Mouse (Mus musculus): Measurements from ENCODE around the gene Smox. TPM values are rescaled to one million over a fixed set of nuclear protein-coding genes. Genes with fewer than 3 reads are reported as not detected.
A peak's percentile ranks its signal among the peaks of the same experiment; 100 is the strongest.

Smox gene
- polyA plus RNA-seq (2012; rRNA removed), result 58.3 and 69.6 TPM in 2 replicates

GRCm38 (mm10) chr2:131491196-131491595 is at the start of gene Smox:
TSS of gene Smox (plus strand) at chr2:131491496.
- TF ChIP-seq CTCF (IDR thresholded peaks at IDR 0.05; ENCODE audit: borderline replicate concordance, extremely low read depth, insufficient read depth, insufficient read length) (no peak), POLR2A (IDR thresholded peaks at IDR 0.05; ENCODE audit: borderline replicate concordance, extremely low read depth, insufficient read depth, insufficient read length, poor library complexity, severe bottlenecking) (no peak)
- no peak for DNase-seq (ENCODE audit: low read depth)

GRCm38 (mm10) chr2:131443084-131443890 is 48.0 kb upstream of the Smox start:
- DNase-seq (ENCODE audit: low read depth), result peak; percentile 15
- TF ChIP-seq CTCF (IDR thresholded peaks at IDR 0.05; ENCODE audit: borderline replicate concordance, extremely low read depth, insufficient read depth, insufficient read length), result no peak
- no peak for TF ChIP-seq POLR2A (IDR thresholded peaks at IDR 0.05; ENCODE audit: borderline replicate concordance, extremely low read depth, insufficient read depth, insufficient read length, poor library complexity, severe bottlenecking)

- no peak for DNase-seq (ENCODE audit: low read depth)
These were observed 47.5 kb upstream of the Smox start for GRCm38 (mm10) chr2:131443891-131444190.

GRCm38 (mm10) chr2:131446416-131446982 is 44.8 kb upstream of the Smox start:
- TF ChIP-seq POLR2A (IDR thresholded peaks at IDR 0.05; ENCODE audit: borderline replicate concordance, extremely low read depth, insufficient read depth, insufficient read length, poor library complexity, severe bottlenecking) (no peak), CTCF (IDR thresholded peaks at IDR 0.05; ENCODE audit: borderline replicate concordance, extremely low read depth, insufficient read depth, insufficient read length) (no peak)

More at GRCm38 (mm10) chr2:131443891-131444190, 47.5 kb upstream of the Smox start:
- TF ChIP-seq POLR2A (IDR thresholded peaks at IDR 0.05; ENCODE audit: borderline replicate concordance, extremely low read depth, insufficient read depth, insufficient read length, poor library complexity, severe bottlenecking) (no peak), CTCF (IDR thresholded peaks at IDR 0.05; ENCODE audit: borderline replicate concordance, extremely low read depth, insufficient read depth, insufficient read length) (no peak)

GRCm38 (mm10) chr2:131447566-131448330 is 43.5 kb upstream of the Smox start:
- DNase-seq (ENCODE audit: low read depth), result no peak
- TF ChIP-seq CTCF (IDR thresholded peaks at IDR 0.05; ENCODE audit: borderline replicate concordance, extremely low read depth, insufficient read depth, insufficient read length) (no peak), POLR2A (IDR thresholded peaks at IDR 0.05; ENCODE audit: borderline replicate concordance, extremely low read depth, insufficient read depth, insufficient read length, poor library complexity, severe bottlenecking) (no peak)

More at GRCm38 (mm10) chr2:131446416-131446982, 44.8 kb upstream of the Smox start:
- no peak for DNase-seq (ENCODE audit: low read depth)

- no peak for DNase-seq (ENCODE audit: low read depth)
- TF ChIP-seq CTCF (IDR thresholded peaks at IDR 0.05; ENCODE audit: borderline replicate concordance, extremely low read depth, insufficient read depth, insufficient read length), result no peak
- TF ChIP-seq POLR2A (IDR thresholded peaks at IDR 0.05; ENCODE audit: borderline replicate concordance, extremely low read depth, insufficient read depth, insufficient read length, poor library complexity, severe bottlenecking), result no peak
These were observed 42.9 kb upstream of the Smox start for GRCm38 (mm10) chr2:131448353-131448752.

- no peak for TF ChIP-seq POLR2A (IDR thresholded peaks at IDR 0.05; ENCODE audit: borderline replicate concordance, extremely low read depth, insufficient read depth, insufficient read length, poor library complexity, severe bottlenecking)
- no peak for TF ChIP-seq CTCF (IDR thresholded peaks at IDR 0.05; ENCODE audit: borderline replicate concordance, extremely low read depth, insufficient read depth, insufficient read length)
- no peak for DNase-seq (ENCODE audit: low read depth)
These were observed 41.6 kb upstream of the Smox start for GRCm38 (mm10) chr2:131449720-131450119.

GRCm38 (mm10) chr2:131450491-131450890 is 40.8 kb upstream of the Smox start:
- TF ChIP-seq POLR2A (IDR thresholded peaks at IDR 0.05; ENCODE audit: borderline replicate concordance, extremely low read depth, insufficient read depth, insufficient read length, poor library complexity, severe bottlenecking) (no peak), CTCF (IDR thresholded peaks at IDR 0.05; ENCODE audit: borderline replicate concordance, extremely low read depth, insufficient read depth, insufficient read length) (no peak)
- no peak for DNase-seq (ENCODE audit: low read depth)

GRCm38 (mm10) chr2:131457728-131458127 is 33.6 kb upstream of the Smox start:
- DNase-seq (ENCODE audit: low read depth), result peak; percentile 18
- TF ChIP-seq CTCF (IDR thresholded peaks at IDR 0.05; ENCODE audit: borderline replicate concordance, extremely low read depth, insufficient read depth, insufficient read length) (no peak), POLR2A (IDR thresholded peaks at IDR 0.05; ENCODE audit: borderline replicate concordance, extremely low read depth, insufficient read depth, insufficient read length, poor library complexity, severe bottlenecking) (no peak)

- TF ChIP-seq CTCF (IDR thresholded peaks at IDR 0.05; ENCODE audit: borderline replicate concordance, extremely low read depth, insufficient read depth, insufficient read length) (no peak), POLR2A (IDR thresholded peaks at IDR 0.05; ENCODE audit: borderline replicate concordance, extremely low read depth, insufficient read depth, insufficient read length, poor library complexity, severe bottlenecking) (no peak)
- peak; percentile 1 for DNase-seq (ENCODE audit: low read depth)
These were observed 30.2 kb upstream of the Smox start for GRCm38 (mm10) chr2:131460946-131461682.

GRCm38 (mm10) chr2:131462991-131463390 is 28.3 kb upstream of the Smox start:
- TF ChIP-seq POLR2A (IDR thresholded peaks at IDR 0.05; ENCODE audit: borderline replicate concordance, extremely low read depth, insufficient read depth, insufficient read length, poor library complexity, severe bottlenecking), result no peak
- no peak for TF ChIP-seq CTCF (IDR thresholded peaks at IDR 0.05; ENCODE audit: borderline replicate concordance, extremely low read depth, insufficient read depth, insufficient read length)
- DNase-seq (ENCODE audit: low read depth), result peak; percentile 8

All from brain, embryonic 14.5 days (tissue).